Mouse (Mus musculus) megakaryocyte-erythroid progenitor cell, adult 5 weeks (primary cell): ENCODE results near the gene Ifnl2. TPM values are rescaled to one million over a fixed set of nuclear protein-coding genes. Genes with fewer than 3 reads are reported as not detected.

Experiments used
- polyA plus RNA-seq: library from polyadenylated mRNA; stranded (reverse); fragments of >175 nt; gene quantifications from 2 replicates; pipeline ENCODE4 v1.2.3, GENCODE M21; 2012

The Ifnl2 gene
- polyA plus RNA-seq = not detected in 2 replicates

GRCm38 (mm10) chr7:28510405-28510974 is at the start of gene Ifnl2:
Ifnl2 (minus strand) TSS chr7:28510455.

GRCm38 (mm10) chr7:28547154-28547553 is 36.9 kb upstream of the Ifnl2 start, which contains the start of gene Nccrp1:
Nccrp1 (minus strand) TSS chr7:28547254.

GRCm38 (mm10) chr7:28540526-28540925 is 30.3 kb upstream of the Ifnl2 start, which contains the start of gene Sycn:
Sycn (plus strand) TSS chr7:28540885.

DNA sequence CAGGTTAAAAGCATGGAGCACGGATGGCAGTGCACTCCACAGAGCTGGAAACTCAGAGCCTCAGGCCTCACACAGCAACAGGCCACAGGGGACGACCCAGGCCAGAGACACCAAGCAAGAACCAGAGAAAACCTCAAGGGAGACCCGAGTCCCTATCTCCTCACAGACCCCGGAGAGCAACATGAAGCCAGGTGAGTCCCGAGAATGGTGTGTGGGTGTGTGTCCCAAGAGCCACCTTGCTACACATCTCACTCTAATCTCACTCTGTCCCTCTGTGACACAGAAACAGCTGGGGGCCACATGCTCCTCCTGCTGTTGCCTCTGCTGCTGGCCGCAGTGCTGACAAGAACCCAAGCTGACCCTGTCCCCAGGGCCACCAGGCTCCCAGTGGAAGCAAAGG is 12.3 kb upstream of the Ifnl2 start, which contains the start of gene Ifnl3:
TSS of gene Ifnl3 (plus strand) at position 301 of the 400 bp plus-strand sequence.

Other genes with a start within 250 kb of the Ifnl2 start
- gene Eid2, start 242.6 kb downstream of the Ifnl2 start, polyA plus RNA-seq = 6.3 and 9.5 TPM in 2 replicates
- gene Eid2b, start 232.7 kb downstream of the Ifnl2 start, polyA plus RNA-seq = 9.4 and 10.6 TPM in 2 replicates
- gene Selenov, start 219.3 kb downstream of the Ifnl2 start, polyA plus RNA-seq = 0.05 TPM in 1 of 2 replicates, not detected in the other
- gene Dll3, start 208.2 kb downstream of the Ifnl2 start, polyA plus RNA-seq = 0.34 TPM in 1 of 2 replicates, not detected in the other
- 165 and 203 TPM in 2 replicates for gene Timm50, start 198.4 kb downstream of the Ifnl2 start, polyA plus RNA-seq
- 128 and 162 TPM in 2 replicates for gene Supt5, start 171.7 kb downstream of the Ifnl2 start, polyA plus RNA-seq
- gene Rps16, start 159.8 kb downstream of the Ifnl2 start, polyA plus RNA-seq = 2,959 and 3,332 TPM in 2 replicates
- gene Plekhg2, start 137.9 kb downstream of the Ifnl2 start, polyA plus RNA-seq = 17.3 and 19.4 TPM in 2 replicates
- 540 and 1,040 TPM in 2 replicates for gene Zfp36, start 130.2 kb downstream of the Ifnl2 start, polyA plus RNA-seq
- gene Med29, start 117.7 kb downstream of the Ifnl2 start, polyA plus RNA-seq = 13.3 and 17.5 TPM in 2 replicates
- 125 and 193 TPM in 2 replicates for gene Paf1, start 117.5 kb downstream of the Ifnl2 start, polyA plus RNA-seq
- 34.0 and 38.0 TPM in 2 replicates for gene Gmfg, start 73.0 kb downstream of the Ifnl2 start, polyA plus RNA-seq
- gene Lrfn1, start 58.5 kb downstream of the Ifnl2 start, polyA plus RNA-seq = 12.6 and 15.9 TPM in 2 replicates
- not detected in 2 replicates for gene Ifnl3, start 12.4 kb upstream of the Ifnl2 start, polyA plus RNA-seq
- gene Sycn, start 30.4 kb upstream of the Ifnl2 start, polyA plus RNA-seq = not detected in 2 replicates
- gene Nccrp1, start 36.8 kb upstream of the Ifnl2 start, polyA plus RNA-seq = 5.8 and 5.9 TPM in 2 replicates
- gene Samd4b, start 87.7 kb upstream of the Ifnl2 start, polyA plus RNA-seq = 92.1 and 106 TPM in 2 replicates
- 41.7 and 46.1 TPM in 2 replicates for gene Pak4, start 87.7 kb upstream of the Ifnl2 start, polyA plus RNA-seq
- gene Acp7, start 120.9 kb upstream of the Ifnl2 start, polyA plus RNA-seq = not detected in 2 replicates
- 0.17 and 0.21 TPM in 2 replicates for gene Fbxo27, start 182.4 kb upstream of the Ifnl2 start, polyA plus RNA-seq
- gene Fbxo17, start 206.3 kb upstream of the Ifnl2 start, polyA plus RNA-seq = 1.5 and 2.0 TPM in 2 replicates
- gene Mrps12, start 231.4 kb upstream of the Ifnl2 start, polyA plus RNA-seq = 279 and 329 TPM in 2 replicates
- gene Sars2, start 231.5 kb upstream of the Ifnl2 start, polyA plus RNA-seq = 46.8 and 59.0 TPM in 2 replicates
- not detected in 2 replicates for gene Ccer2, start 245.7 kb upstream of the Ifnl2 start, polyA plus RNA-seq